Mouse (Mus musculus) E14TG2a.4 (cell line): ENCODE results near the gene Zbtb17.

Source experiments
- H3K27me3 ChIP-seq: 2 replicates; pipeline ENCODE4 v1.6.1; 2014; ENCODE audit warnings: low read length, control low read depth; ENCODE audit not compliant: insufficient read depth
- H3K36me3 ChIP-seq: 2 replicates; pipeline ENCODE4 v1.6.1; 2014; ENCODE audit warnings: low read length, control low read depth; ENCODE audit not compliant: insufficient read depth
- H3K4me1 ChIP-seq: replicated peaks from 2 replicates; pipeline ENCODE4 v1.6.1; 2014; ENCODE audit warnings: low read depth, low read length, control low read depth
- H3K4me3 ChIP-seq: replicated peaks from 2 replicates; pipeline ENCODE4 v1.5.1; 2014; ENCODE audit warnings: mild to moderate bottlenecking, low read length
- H3K9me3 ChIP-seq: 2 replicates; pipeline ENCODE4 v1.6.1; 2014; ENCODE audit warnings: low read length, control low read depth
- CTCF ChIP-seq: conservative IDR thresholded peaks from 2 replicates; pipeline ENCODE4 v1.5.1; 2014; ENCODE audit warnings: low read length
- NANOG ChIP-seq: IDR thresholded peaks from 2 replicates; pipeline ENCODE4 v1.6.1; 2014; ENCODE audit warnings: borderline replicate concordance, low read length, mixed read lengths
- POU5F1 ChIP-seq: IDR thresholded peaks from 2 replicates; pipeline ENCODE4 v1.6.1; 2014; ENCODE audit warnings: low read length, borderline replicate concordance

Gene Zbtb17

GRCm38 (mm10) chr4:141460481-141460880, 16.0 kb downstream of the Zbtb17 start:
- H3K36me3 ChIP-seq: peaks cover 60% of the 10 kb centered on the region
- H3K27me3 ChIP-seq: no peaks in the 10 kb centered on the region
- H3K4me3 ChIP-seq: no peak overlapping the region
- no peaks in the 10 kb centered on the region for H3K9me3 ChIP-seq
- no peak for TF ChIP-seq NANOG
- H3K4me1 ChIP-seq: peaks cover 87% of the 10 kb centered on the region

- Histone ChIP-seq H3K4me3 (no peak overlapping the region), H3K4me1 (peaks cover 87% of the 10 kb centered on the region), H3K36me3 (peaks cover 60% of the 10 kb centered on the region), H3K27me3 (no peaks in the 10 kb centered on the region), H3K9me3 (no peaks in the 10 kb centered on the region)
- TF ChIP-seq NANOG: no peak
- no peak for TF ChIP-seq CTCF
- TF ChIP-seq POU5F1: no peak
Observed at GRCm38 (mm10) chr4:141461088-141461487, 16.6 kb downstream of the Zbtb17 start.

DNA sequence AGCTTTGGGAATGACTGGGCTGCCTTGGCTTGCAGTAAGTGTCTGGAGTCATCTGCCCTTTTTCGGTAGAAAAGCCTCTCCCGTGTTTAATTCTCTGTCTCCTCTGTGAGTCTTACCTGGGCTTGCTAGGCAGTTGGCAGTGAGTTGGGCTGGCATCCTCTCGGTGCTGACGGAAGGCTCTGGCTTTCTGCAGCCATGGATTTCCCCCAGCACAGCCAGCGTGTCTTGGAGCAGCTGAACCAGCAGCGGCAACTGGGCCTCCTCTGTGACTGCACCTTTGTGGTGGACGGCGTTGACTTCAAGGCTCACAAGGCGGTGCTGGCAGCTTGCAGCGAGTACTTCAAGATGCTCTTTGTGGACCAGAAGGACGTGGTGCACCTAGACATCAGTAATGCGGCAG, 17.1 kb downstream of the Zbtb17 start:
- peaks cover 63% of the 10 kb centered on the region for H3K36me3 ChIP-seq
- no peak for TF ChIP-seq POU5F1
- TF ChIP-seq CTCF: no peak

DNA sequence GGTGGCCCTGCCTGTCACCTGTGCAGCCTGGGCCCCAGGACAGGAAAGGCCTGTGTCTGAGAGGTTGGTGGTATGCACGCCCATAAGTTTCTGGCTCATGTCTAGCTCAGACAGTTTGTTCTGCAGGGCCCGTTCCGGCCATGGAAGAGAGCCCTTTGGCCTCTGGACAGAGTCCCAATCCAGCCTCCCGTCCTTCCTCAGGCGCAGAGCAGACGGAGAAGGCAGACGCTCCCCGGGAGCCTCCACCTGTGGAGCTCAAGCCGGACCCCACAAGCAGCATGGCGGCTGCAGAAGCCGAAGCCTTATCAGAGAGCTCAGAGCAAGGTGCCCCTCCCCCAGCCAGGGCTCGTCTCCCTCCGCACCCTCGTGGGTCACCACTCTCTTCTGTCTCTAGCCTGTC, 19.0 kb downstream of the Zbtb17 start:
- Histone ChIP-seq H3K9me3 (no peaks in the 10 kb centered on the region), H3K4me1 (peaks cover 80% of the 10 kb centered on the region), H3K4me3 (no peak overlapping the region), H3K36me3 (peaks cover 81% of the 10 kb centered on the region), H3K27me3 (no peaks in the 10 kb centered on the region)
- no peak for TF ChIP-seq NANOG
- no peak for TF ChIP-seq POU5F1
- TF ChIP-seq CTCF: no peak

More for the DNA sequence above, 17.1 kb downstream of the Zbtb17 start:
- Histone ChIP-seq H3K4me3 (no peak overlapping the region), H3K4me1 (peaks cover 87% of the 10 kb centered on the region), H3K27me3 (no peaks in the 10 kb centered on the region), H3K9me3 (no peaks in the 10 kb centered on the region)

GRCm38 (mm10) chr4:141464722-141465121, 20.3 kb downstream of the Zbtb17 start:
- no peaks in the 10 kb centered on the region for H3K9me3 ChIP-seq
- peaks cover 91% of the 10 kb centered on the region for H3K36me3 ChIP-seq
- no peak for TF ChIP-seq CTCF
- no peak for TF ChIP-seq NANOG
- TF ChIP-seq POU5F1: no peak
- H3K4me3 ChIP-seq: peak overlapping the region; percentile 70
- H3K27me3 ChIP-seq: no peaks in the 10 kb centered on the region
- peaks cover 74% of the 10 kb centered on the region for H3K4me1 ChIP-seq

GRCm38 (mm10) chr4:141465512-141466288, 21.2 kb downstream of the Zbtb17 start:
- no peak for TF ChIP-seq POU5F1
- no peak for TF ChIP-seq NANOG
- no peak for TF ChIP-seq CTCF
- Histone ChIP-seq H3K27me3 (no peaks in the 10 kb centered on the region), H3K4me1 (peaks cover 72% of the 10 kb centered on the region), H3K36me3 (peaks cover 92% of the 10 kb centered on the region), H3K4me3 (no peak overlapping the region), H3K9me3 (no peaks in the 10 kb centered on the region)

- Histone ChIP-seq H3K4me1 (peaks cover 68% of the 10 kb centered on the region), H3K9me3 (no peaks in the 10 kb centered on the region), H3K36me3 (peaks cover 98% of the 10 kb centered on the region), H3K27me3 (no peaks in the 10 kb centered on the region), H3K4me3 (no peak overlapping the region)
- no peak for TF ChIP-seq NANOG
- TF ChIP-seq CTCF: no peak
- TF ChIP-seq POU5F1: no peak
Observed at GRCm38 (mm10) chr4:141466289-141466795, 21.9 kb downstream of the Zbtb17 start.

DNA sequence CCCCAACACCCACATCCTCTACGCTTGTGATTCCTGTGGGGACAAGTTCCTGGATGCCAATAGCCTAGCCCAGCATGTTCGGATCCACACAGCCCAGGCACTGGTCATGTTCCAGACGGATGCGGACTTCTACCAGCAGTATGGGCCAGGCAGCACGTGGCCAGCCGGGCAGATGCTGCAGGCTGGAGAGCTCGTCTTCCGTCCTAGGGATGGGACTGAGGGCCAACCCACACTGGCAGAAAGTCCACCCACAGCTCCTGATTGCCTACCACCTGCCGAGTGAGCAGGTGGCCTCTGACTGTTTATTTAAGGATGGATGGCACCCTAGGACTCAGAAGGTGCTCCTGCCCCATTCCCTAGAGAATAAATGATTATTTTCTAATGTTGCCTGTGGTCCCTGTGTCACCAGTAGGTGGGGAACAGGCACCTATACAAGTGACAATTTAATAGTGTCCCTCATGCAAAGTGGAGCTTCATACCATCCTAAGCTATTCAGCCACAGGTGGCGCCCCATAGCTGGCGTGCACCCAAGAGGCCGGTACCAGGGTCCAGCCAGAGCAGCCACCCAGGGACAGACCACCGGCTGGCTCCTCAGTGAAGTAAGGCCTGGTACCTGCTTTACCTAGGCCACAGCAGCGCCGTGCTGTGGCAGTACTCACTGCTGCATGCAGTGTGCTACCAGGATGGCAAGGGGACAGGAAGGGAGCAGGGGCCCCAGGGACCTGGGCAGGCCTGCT, 22.6 kb downstream of the Zbtb17 start:
- no peak overlapping the region for H3K4me3 ChIP-seq
- H3K36me3 ChIP-seq: peaks cover 98% of the 10 kb centered on the region
- peaks cover 68% of the 10 kb centered on the region for H3K4me1 ChIP-seq
- H3K27me3 ChIP-seq: no peaks in the 10 kb centered on the region
- TF ChIP-seq NANOG (no peak), POU5F1 (no peak), CTCF (no peak)
- no peaks in the 10 kb centered on the region for H3K9me3 ChIP-seq
